Mouse (Mus musculus) embryonic stem cell, embryonic (primary cell): ENCODE data around the gene C5ar2.

Experiments used
- CTCF ChIA-PET, 4 experiments: fragments of 300-600 bp in 2 of 4; fragments of 350-600 bp in 2 of 4; sonication (Branson Sonifier 250); formaldehyde crosslinking; loops; one replicate each; lab custom pipeline; 2022; ENCODE audit warnings: inconsistent platforms in 2 of 4; lab: Charles Lee
- POLR2A ChIA-PET, 4 experiments: fragments of 300-600 bp in 2 of 4; fragments of 350-600 bp in 2 of 4; sonication (Branson Sonifier 250); formaldehyde crosslinking; loops; one replicate each; lab custom pipeline; 2022; ENCODE audit warnings: antibody characterized with exemption in 4 of 4, inconsistent platforms in 1 of 4; lab: Charles Lee

C5ar2 gene

GRCm38 (mm10) chr7:16193702-16194101 is 50.3 kb downstream of the C5ar2 start:
- CTCF ChIA-PET: interaction anchor here (0.6 to 2.4 kb wide), 9 partner anchors 8 to 232 kb away, joined by 3 to 14 read pairs (median 3); no protein-coding TSS in a partner anchor
- POLR2A ChIA-PET: interaction anchor here in 2 of 4 experiments (0.6 to 1.6 kb wide), 4 partner anchors 10 to 152 kb away, joined by 3 to 7 read pairs (median 4); no protein-coding TSS in a partner anchor

- CTCF ChIA-PET: interaction anchor here in 3 of 4 experiments (0.6 to 2.4 kb wide), 9 partner anchors 10 to 102 kb away, joined by 3 to 14 read pairs (median 6); no protein-coding TSS in a partner anchor
- POLR2A ChIA-PET: interaction anchor here in 2 of 4 experiments (0.6 to 1.1 kb wide), 4 partner anchors 25 to 139 kb away, joined by 3 to 11 read pairs (median 4); no protein-coding TSS in a partner anchor
These were observed 51.6 kb downstream of the C5ar2 start for GRCm38 (mm10) chr7:16192315-16192714.

GRCm38 (mm10) chr7:16187494-16187893 is 56.5 kb downstream of the C5ar2 start:
- ChIA-PET CTCF (interaction anchor here (0.5 to 1.7 kb wide), 9 partner anchors 10 to 284 kb away, joined by 3 to 14 read pairs (median 4); partner anchors contain the start of gene Meis3 (in 1 of the 4)), POLR2A (interaction anchor here in 1 of 4 experiments (1.4 kb wide), 1 partner anchor 8 kb away, joined by 4 read pairs; no protein-coding TSS in a partner anchor)
